Mouse (Mus musculus) limb, embryonic 15.5 days (tissue): ENCODE measurements around the gene Klhdc7b. TPM values are rescaled to one million over a fixed set of nuclear protein-coding genes. Genes with fewer than 3 reads are reported as not detected.

Source experiments
- ATAC-seq: fragments of 200-750 bp; cut with Nextera tagmentation; 2 replicates; pipeline ENCODE4 v1.8.0; 2017; ENCODE audit warnings: low read depth, moderate TSS enrichment; ENCODE audit not compliant: insufficient number of reproducible peaks, low FRiP score, low TSS enrichment
- H3K27ac ChIP-seq: fragments of 300-500 bp; sonication (generic); 2 replicates; pipeline ENCODE4 v1.5.1; 2015; ENCODE audit warnings: moderate library complexity, mild to moderate bottlenecking, inconsistent platforms
- H3K27me3 ChIP-seq: fragments of 300-500 bp; sonication (generic); 2 replicates; pipeline ENCODE4 v1.6.1; 2015; ENCODE audit warnings: inconsistent platforms
- H3K36me3 ChIP-seq: fragments of 300-500 bp; sonication (generic); 2 replicates; pipeline ENCODE4 v1.6.1; 2015; ENCODE audit warnings: inconsistent platforms
- H3K4me1 ChIP-seq: fragments of 300-500 bp; sonication (generic); 2 replicates; pipeline ENCODE4 v1.6.1; 2015; ENCODE audit warnings: inconsistent platforms
- H3K4me2 ChIP-seq: fragments of 300-500 bp; sonication (generic); 2 replicates; pipeline ENCODE4 v1.6.1; 2015; ENCODE audit warnings: mild to moderate bottlenecking, inconsistent platforms
- H3K4me3 ChIP-seq: fragments of 300-500 bp; sonication (generic); 2 replicates; pipeline ENCODE4 v1.5.1; 2015; ENCODE audit warnings: mild to moderate bottlenecking, inconsistent platforms
- H3K9ac ChIP-seq: fragments of 300-500 bp; sonication (generic); 2 replicates; pipeline ENCODE4 v1.6.1; 2015; ENCODE audit warnings: inconsistent platforms
- H3K9me3 ChIP-seq: fragments of 300-500 bp; sonication (generic); 2 replicates; pipeline ENCODE4 v1.6.1; 2016; ENCODE audit warnings: inconsistent platforms
- WGBS: fragments of 180-500 bp; shearing (Covaris S2); methylation state at CpG from one replicate; pipeline ENCODE4 v1.1.7; 2015; 5-methylcytosine and 5-hydroxymethylcytosine counted together
- polyA plus RNA-seq: library from polyadenylated mRNA; unstranded; fragments of >200 nt; fragmentation: Nextera tagmentation; extraction: Ambion mirVana; gene quantifications from 2 replicates; pipeline ENCODE4 v1.2.1, GENCODE M21; 2015

Klhdc7b gene
- polyA plus RNA-seq, 1 experiment from 2014 or later, result not detected

GRCm38 (mm10) chr15:89355241-89356187 lies 29.2 kb upstream of the Klhdc7b start, which contains the start of the genes Lmf2 and Ncaph2:
Gene Lmf2 (minus strand): TSS chr15:89355659.
Gene Ncaph2 (plus strand): TSS chr15:89355719.
- WGBS, result under 1% methylated on average over 64 of the region's 64 CpGs

GRCm38 (mm10) chr15:89356372-89356771 lies 28.3 kb upstream of the Klhdc7b start:
- peaks cover 30% of the 10 kb centered on the region for H3K4me1 ChIP-seq
- H3K36me3 ChIP-seq, result peaks cover 39% of the 10 kb centered on the region
- H3K4me3 ChIP-seq, result peak overlapping the region; percentile 80
- peak overlapping the region; percentile 69 for H3K4me2 ChIP-seq
- H3K9me3 ChIP-seq, result no peaks in the 10 kb centered on the region
- peak overlapping the region; percentile 80 for H3K9ac ChIP-seq
- H3K27me3 ChIP-seq, result no peaks in the 10 kb centered on the region
- ATAC-seq, result peak; percentile 50; the same call in 1 of the 2 replicates
- 0% methylated on average over 15 of the region's 15 CpGs for WGBS
- H3K27ac ChIP-seq, result peak overlapping the region; percentile 95

More at GRCm38 (mm10) chr15:89355241-89356187, 29.2 kb upstream of the Klhdc7b start, which contains the start of the genes Lmf2 and Ncaph2:
- ATAC-seq, result peak; percentile 90
- H3K4me1 ChIP-seq, result peaks cover 30% of the 10 kb centered on the region
- no peaks in the 10 kb centered on the region for H3K27me3 ChIP-seq
- H3K9me3 ChIP-seq, result no peaks in the 10 kb centered on the region
- peak within 1 kb of the TSS; percentile 95 for H3K27ac ChIP-seq
- peak within 1 kb of the TSS; percentile 72 for H3K4me2 ChIP-seq
- H3K9ac ChIP-seq, result peak within 1 kb of the TSS; percentile 86
- H3K4me3 ChIP-seq, result peak within 1 kb of the TSS; percentile 80
- H3K36me3 ChIP-seq, result peaks cover 39% of the 10 kb centered on the region

- H3K27ac ChIP-seq, result no peak overlapping the region
- no peaks in the 10 kb centered on the region for H3K27me3 ChIP-seq
- H3K9me3 ChIP-seq, result no peaks in the 10 kb centered on the region
- no peak overlapping the region for H3K9ac ChIP-seq
- H3K4me1 ChIP-seq, result peaks cover 27% of the 10 kb centered on the region
- H3K4me2 ChIP-seq, result no peak overlapping the region
- ATAC-seq, result no peak
- H3K36me3 ChIP-seq, result peaks cover 42% of the 10 kb centered on the region
- WGBS, result 76% methylated on average over 3 of the region's 3 CpGs
- no peak overlapping the region for H3K4me3 ChIP-seq
These were observed 25.9 kb upstream of the Klhdc7b start for GRCm38 (mm10) chr15:89358784-89359183.

- no peak overlapping the region for H3K9ac ChIP-seq
- H3K27me3 ChIP-seq, result no peaks in the 10 kb centered on the region
- H3K36me3 ChIP-seq, result peaks cover 84% of the 10 kb centered on the region
- WGBS, result 81% methylated on average over 7 of the region's 7 CpGs
- no peak for ATAC-seq
- H3K4me1 ChIP-seq, result peaks cover 3% of the 10 kb centered on the region
- no peak overlapping the region for H3K4me2 ChIP-seq
- no peak overlapping the region for H3K27ac ChIP-seq
- no peak overlapping the region for H3K4me3 ChIP-seq
- H3K9me3 ChIP-seq, result no peaks in the 10 kb centered on the region
These were observed 21.7 kb upstream of the Klhdc7b start for GRCm38 (mm10) chr15:89363051-89363450.

GRCm38 (mm10) chr15:89365141-89365551 lies 19.6 kb upstream of the Klhdc7b start:
- no peaks in the 10 kb centered on the region for H3K9me3 ChIP-seq
- no peak for ATAC-seq
- no peaks in the 10 kb centered on the region for H3K27me3 ChIP-seq
- no peaks in the 10 kb centered on the region for H3K4me1 ChIP-seq
- no peak overlapping the region for H3K4me2 ChIP-seq
- H3K36me3 ChIP-seq, result peaks cover 99% of the 10 kb centered on the region
- H3K4me3 ChIP-seq, result no peak overlapping the region
- no peak overlapping the region for H3K9ac ChIP-seq
- H3K27ac ChIP-seq, result no peak overlapping the region
- WGBS, result 96% methylated on average over 4 of the region's 4 CpGs

- H3K9ac ChIP-seq, result no peak overlapping the region
- H3K4me3 ChIP-seq, result no peak overlapping the region
- ATAC-seq, result no peak
- no peaks in the 10 kb centered on the region for H3K9me3 ChIP-seq
- H3K4me1 ChIP-seq, result peaks cover 20% of the 10 kb centered on the region
- H3K4me2 ChIP-seq, result no peak overlapping the region
- no peak overlapping the region for H3K27ac ChIP-seq
- WGBS, result 85% methylated on average over 13 of the region's 13 CpGs
- peaks cover 56% of the 10 kb centered on the region for H3K36me3 ChIP-seq
- H3K27me3 ChIP-seq, result peaks cover 15% of the 10 kb centered on the region
These were observed 12.6 kb upstream of the Klhdc7b start for GRCm38 (mm10) chr15:89372068-89372467.

GRCm38 (mm10) chr15:89372536-89372935 lies 12.2 kb upstream of the Klhdc7b start:
- H3K36me3 ChIP-seq, result peaks cover 51% of the 10 kb centered on the region
- H3K4me2 ChIP-seq, result peak overlapping the region; percentile 90; the same call in 1 of the 2 replicates
- no peak for ATAC-seq
- peak overlapping the region; percentile 70; the same call in 1 of the 2 replicates for H3K4me3 ChIP-seq
- 82% methylated on average over 7 of the region's 7 CpGs for WGBS
- no peaks in the 10 kb centered on the region for H3K9me3 ChIP-seq
- H3K9ac ChIP-seq, result no peak overlapping the region
- H3K4me1 ChIP-seq, result peaks cover 23% of the 10 kb centered on the region
- no peak overlapping the region for H3K27ac ChIP-seq
- peaks cover 20% of the 10 kb centered on the region for H3K27me3 ChIP-seq

- Histone ChIP-seq H3K9ac (peak overlapping the region; percentile 71), H3K4me2 (peak overlapping the region; percentile 90), H3K36me3 (peaks cover 45% of the 10 kb centered on the region), H3K4me1 (peaks cover 29% of the 10 kb centered on the region), H3K27ac (peak overlapping the region; percentile 89), H3K4me3 (peak overlapping the region; percentile 70), H3K27me3 (peaks cover 26% of the 10 kb centered on the region), H3K9me3 (no peaks in the 10 kb centered on the region)
- under 1% methylated on average over 35 of the region's 35 CpGs for WGBS
- peak; percentile 74 for ATAC-seq
These were observed 11.5 kb upstream of the Klhdc7b start for GRCm38 (mm10) chr15:89373027-89373761.

- H3K9me3 ChIP-seq, result no peaks in the 10 kb centered on the region
- peak within 1 kb of the TSS; percentile 90 for H3K4me2 ChIP-seq
- under 1% methylated on average over 42 of the region's 42 CpGs for WGBS
- peaks cover 38% of the 10 kb centered on the region for H3K36me3 ChIP-seq
- peak within 1 kb of the TSS; percentile 70 for H3K4me3 ChIP-seq
- H3K27me3 ChIP-seq, result peaks cover 32% of the 10 kb centered on the region
- peak; percentile 58; the same call in 1 of the 2 replicates for ATAC-seq
- peak within 1 kb of the TSS; percentile 89 for H3K27ac ChIP-seq
- peaks cover 35% of the 10 kb centered on the region for H3K4me1 ChIP-seq
- H3K9ac ChIP-seq, result peak within 1 kb of the TSS; percentile 71
These were observed 10.9 kb upstream of the Klhdc7b start, which contains the start of gene Sco2 for GRCm38 (mm10) chr15:89373762-89374248. Gene Sco2 (minus strand): TSS chr15:89373846.

GRCm38 (mm10) chr15:89374340-89374739 lies 10.4 kb upstream of the Klhdc7b start:
- 47% methylated on average over 9 of the region's 9 CpGs for WGBS
- Histone ChIP-seq H3K4me3 (peak overlapping the region; percentile 70), H3K27me3 (peaks cover 38% of the 10 kb centered on the region), H3K36me3 (peaks cover 33% of the 10 kb centered on the region), H3K4me2 (peak overlapping the region; percentile 90), H3K9me3 (no peaks in the 10 kb centered on the region), H3K4me1 (peaks cover 40% of the 10 kb centered on the region), H3K9ac (peak overlapping the region; percentile 71; the same call in 1 of the 2 replicates), H3K27ac (peak overlapping the region; percentile 89)
- no peak for ATAC-seq

GRCm38 (mm10) chr15:89374801-89375534 lies 9.7 kb upstream of the Klhdc7b start:
- Histone ChIP-seq H3K27ac (no peak overlapping the region), H3K4me1 (peaks cover 43% of the 10 kb centered on the region), H3K36me3 (peaks cover 27% of the 10 kb centered on the region), H3K4me2 (no peak overlapping the region), H3K4me3 (no peak overlapping the region), H3K27me3 (peaks cover 42% of the 10 kb centered on the region), H3K9me3 (no peaks in the 10 kb centered on the region), H3K9ac (no peak overlapping the region)
- ATAC-seq, result no peak
- 94% methylated on average over 17 of the region's 17 CpGs for WGBS
